Mouse (Mus musculus): ENCODE measurements around the gene 1500015O10Rik. TPM values are rescaled to one million over a fixed set of nuclear protein-coding genes. Genes with fewer than 3 reads are reported as not detected.

1500015O10Rik gene
- total RNA-seq, 2 experiments from 2014 or later: 4.8 to 9.1 TPM

DNA sequence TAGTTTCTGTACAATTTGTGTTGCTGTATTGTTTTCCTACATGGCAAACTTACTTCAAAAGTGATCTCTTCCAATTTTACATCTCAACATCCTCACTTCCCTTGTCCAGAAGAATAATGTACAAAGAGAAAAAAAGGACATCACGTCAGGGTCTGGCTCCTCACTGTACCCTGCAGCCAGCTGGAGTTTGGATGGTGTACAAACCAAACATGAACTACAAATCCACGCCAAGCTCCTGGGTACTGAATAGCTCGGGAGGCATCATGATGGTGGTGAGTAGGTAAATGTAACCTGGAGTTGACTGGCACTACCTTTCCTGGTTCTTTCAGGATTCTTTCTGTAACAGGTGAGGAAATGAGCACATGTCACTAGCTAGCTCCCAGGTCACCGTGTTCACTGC, 43.7 kb downstream of the 1500015O10Rik start:
- no peak for DNase-seq

DNA sequence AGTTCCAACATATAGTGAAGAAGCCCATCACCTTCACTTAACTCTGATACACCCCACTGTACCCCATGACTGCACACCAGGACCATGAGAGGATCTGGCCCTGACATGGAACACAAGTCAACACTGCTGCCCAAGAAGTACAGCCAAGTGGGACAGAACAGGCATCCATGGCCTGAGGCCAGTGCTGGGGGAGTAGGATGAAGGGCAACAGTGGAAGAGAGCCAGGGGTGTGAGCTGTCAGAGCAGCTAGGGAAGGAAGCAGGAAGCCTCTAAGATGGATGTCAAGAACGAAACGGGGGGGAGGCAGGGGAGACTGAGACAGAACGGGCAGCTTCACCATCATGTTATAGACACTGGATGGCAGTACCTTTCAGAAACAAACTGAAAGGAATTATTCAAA, 45.7 kb downstream of the 1500015O10Rik start:
- peak; percentile 12 for DNase-seq

DNA sequence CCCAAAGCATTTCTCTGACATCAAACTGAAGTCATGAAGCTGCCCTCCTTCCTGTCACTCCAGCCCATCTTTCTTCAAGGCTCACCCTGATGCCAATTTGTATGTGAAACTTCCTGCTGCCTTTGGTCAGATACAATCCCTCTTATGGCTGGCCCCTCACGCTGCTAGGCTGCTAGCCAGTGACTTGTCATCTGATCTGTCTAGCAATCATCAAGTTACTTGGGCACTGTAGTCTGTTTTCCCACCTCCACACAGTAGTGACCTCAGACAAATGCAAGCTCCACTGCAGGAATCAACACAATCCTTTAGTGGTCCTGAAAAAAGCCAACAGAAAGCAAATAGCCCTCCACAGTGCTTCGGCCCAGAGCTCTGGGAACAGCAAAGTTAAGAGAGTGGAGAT, 50.8 kb downstream of the 1500015O10Rik start:
- no peak for DNase-seq

DNA sequence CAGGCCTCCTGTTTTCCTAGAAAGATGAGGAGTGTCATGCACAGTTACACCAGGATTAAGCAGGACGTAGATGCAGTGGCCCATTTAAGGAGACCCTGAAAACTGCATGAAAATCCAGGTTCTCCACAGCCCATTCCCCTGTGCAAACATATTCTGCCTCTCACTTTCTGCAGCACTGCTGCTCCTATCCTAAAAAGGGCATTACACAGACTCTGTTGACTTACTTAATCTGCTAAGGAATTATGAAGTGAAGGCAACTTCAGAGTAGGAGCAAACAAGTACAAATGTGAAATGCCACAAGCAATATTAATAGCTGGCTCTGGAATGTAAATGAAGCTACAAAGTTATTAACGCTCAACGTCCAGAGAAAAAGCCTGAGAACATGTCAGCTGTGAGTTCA, 51.3 kb downstream of the 1500015O10Rik start:
- no peak for DNase-seq

DNA sequence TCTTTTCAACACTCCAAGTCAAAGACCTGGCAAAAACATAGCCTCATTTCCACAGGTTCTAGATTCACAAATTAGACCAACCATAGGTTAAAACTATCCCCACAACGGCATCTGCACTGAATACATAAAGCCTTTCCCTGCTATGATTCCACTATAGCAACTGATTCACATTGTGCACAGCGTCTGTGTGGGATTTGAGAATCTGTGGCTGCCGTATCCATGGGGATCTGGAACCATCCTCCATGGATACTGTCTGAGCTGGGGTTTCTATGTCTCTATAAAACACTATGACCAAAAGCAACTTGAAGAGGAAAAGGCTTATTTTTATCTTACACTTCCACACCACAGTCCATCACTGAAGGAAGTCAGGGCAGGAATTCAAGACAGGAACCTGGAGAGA, 52.3 kb downstream of the 1500015O10Rik start:
- DNase-seq: no peak

DNA sequence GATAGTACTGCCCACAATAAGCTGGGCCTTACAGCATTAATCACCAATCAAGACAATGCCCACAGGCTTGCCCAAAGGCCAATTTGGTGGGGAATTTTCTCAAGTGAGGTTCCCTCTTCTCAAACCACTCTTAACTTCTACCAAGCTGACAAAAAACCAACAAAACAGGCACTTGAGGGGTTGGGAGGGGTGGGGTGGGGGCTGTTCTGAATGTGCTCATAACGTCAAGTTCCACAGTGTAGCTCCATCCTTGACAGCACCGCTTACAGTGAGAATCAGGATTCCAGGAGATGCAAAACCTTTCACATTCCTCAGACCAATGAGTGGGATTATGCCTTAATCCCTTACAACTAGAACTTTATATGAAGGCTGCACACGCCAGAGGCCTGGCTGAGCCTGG, 52.8 kb downstream of the 1500015O10Rik start:
- DNase-seq: no peak

DNA sequence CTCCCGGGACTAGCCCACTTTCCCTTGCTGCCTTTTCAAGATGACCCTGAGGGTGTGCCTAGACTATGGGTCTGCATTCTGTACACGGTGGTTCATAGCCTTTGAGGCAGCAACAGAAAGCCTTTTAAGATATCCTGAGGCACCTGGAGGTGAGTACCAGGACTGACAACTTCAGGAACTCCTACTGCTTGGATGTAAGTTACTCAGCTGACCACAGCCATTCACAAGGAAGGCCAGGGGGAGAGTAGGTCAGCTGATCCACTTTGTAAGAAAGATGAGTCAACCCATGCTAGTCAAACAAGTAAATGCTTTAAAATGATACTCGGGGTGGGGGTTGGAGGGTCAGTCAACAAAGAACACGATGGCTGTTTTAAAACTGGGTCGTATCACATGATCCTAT, 54.9 kb downstream of the 1500015O10Rik start:
- no peak for DNase-seq

DNA sequence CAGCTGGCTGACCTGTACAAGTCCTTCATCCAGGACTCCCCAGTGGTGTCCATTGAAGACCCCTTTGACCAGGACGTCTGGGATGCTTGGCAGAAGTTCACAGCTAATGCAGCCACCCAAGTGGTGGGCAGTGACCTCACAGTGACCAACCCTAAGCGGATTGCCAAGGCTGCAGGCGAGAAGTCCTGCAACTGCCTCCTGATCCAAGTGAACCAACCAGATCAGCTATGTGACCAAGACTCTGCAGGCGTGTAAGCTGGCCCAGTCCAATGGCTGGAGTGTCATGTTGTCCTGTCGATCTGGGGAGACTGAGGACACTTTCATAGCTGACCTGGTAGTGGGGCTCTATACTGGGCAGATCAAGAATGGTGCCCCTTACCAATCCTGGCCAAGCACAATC, 56.3 kb downstream of the 1500015O10Rik start:
- DNase-seq: no peak

DNA sequence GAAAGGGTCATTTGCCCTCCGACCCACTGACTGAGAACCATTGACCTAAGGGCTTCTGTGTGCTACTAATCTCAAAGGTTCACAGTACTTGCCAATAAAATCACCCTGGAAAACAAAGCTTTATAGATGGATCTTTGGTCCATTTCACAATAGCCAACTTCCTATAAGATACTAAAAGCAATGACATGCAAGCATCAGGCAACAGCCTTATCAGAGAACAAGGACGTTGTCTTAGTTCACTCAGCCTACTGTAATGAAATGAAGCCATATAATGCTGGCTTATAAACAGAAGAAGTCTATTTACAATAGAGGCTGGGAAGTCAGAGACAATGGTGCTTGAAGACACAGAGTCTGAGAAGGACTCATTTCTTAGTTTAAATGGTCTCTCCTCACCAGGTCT, 59.4 kb downstream of the 1500015O10Rik start:
- DNase-seq: no peak

Other genes starting within 250 kb of the 1500015O10Rik start
- gene Uxs1, start 97.2 kb downstream of the 1500015O10Rik start, total RNA-seq (2021): 10 to 100 TPM; 11.7 to 15.6 TPM
- 10 to 100 TPM; 32.6 to 33.1 TPM for gene Tpp2, start 203.0 kb downstream of the 1500015O10Rik start, total RNA-seq (2021)

Data from gastrocnemius, postnatal 25 days (tissue).